Mouse (Mus musculus) left cerebral cortex, adult 8-10 months (tissue): ENCODE measurements around the gene Sec24b. TPM values are rescaled to one million over a fixed set of nuclear protein-coding genes. Genes with fewer than 3 reads are reported as not detected.

Source experiments
- total RNA-seq, 4 experiments: library from RNA; stranded (reverse); gene quantifications; 2 replicates each; pipeline ENCODE4 v1.2.4; 2022

Gene Sec24b
- total RNA-seq, 4 experiments from 2014 or later, result 56.3 to 71.2 (median 60.3) TPM

Other genes starting within 250 kb of the Sec24b start
- 1 to 10 TPM in 2 of 4 experiments, under 1 TPM in 2; 0.57 to 1.1 (median 0.92) TPM for gene Rrh, start 239.0 kb downstream of the Sec24b start, total RNA-seq
- gene Gar1, start 230.2 kb downstream of the Sec24b start, total RNA-seq, result 10 to 100 TPM; 42.6 to 58.2 (median 51.6) TPM
- under 1 TPM in 1 of 4 experiments, not detected in 3; 0.19 TPM for gene Cfi, start 225.7 kb downstream of the Sec24b start, total RNA-seq
- 10 to 100 TPM; 16.1 to 19.6 (median 17.7) TPM for gene Pla2g12a, start 182.9 kb downstream of the Sec24b start, total RNA-seq
- 1 to 10 TPM; 3.6 to 6.7 (median 5.4) TPM for gene Casp6, start 160.1 kb downstream of the Sec24b start, total RNA-seq
- 1 to 10 TPM in 3 of 4 experiments, under 1 TPM in 1; 0.93 to 3.7 (median 1.7) TPM for gene Mcub, start 91.3 kb downstream of the Sec24b start, total RNA-seq
- 10 to 100 TPM; 37.6 to 43.3 (median 39.9) TPM for gene Col25a1, start 69.9 kb upstream of the Sec24b start, total RNA-seq